Mouse (Mus musculus): ENCODE measurements at regions not wholly inside any gene's neighbourhood (a gene's known extent, or its start where the extent isn't known, plus 50 kb on each side); places are given as distances from the start of the nearest gene placed in this dataset.

DNA sequence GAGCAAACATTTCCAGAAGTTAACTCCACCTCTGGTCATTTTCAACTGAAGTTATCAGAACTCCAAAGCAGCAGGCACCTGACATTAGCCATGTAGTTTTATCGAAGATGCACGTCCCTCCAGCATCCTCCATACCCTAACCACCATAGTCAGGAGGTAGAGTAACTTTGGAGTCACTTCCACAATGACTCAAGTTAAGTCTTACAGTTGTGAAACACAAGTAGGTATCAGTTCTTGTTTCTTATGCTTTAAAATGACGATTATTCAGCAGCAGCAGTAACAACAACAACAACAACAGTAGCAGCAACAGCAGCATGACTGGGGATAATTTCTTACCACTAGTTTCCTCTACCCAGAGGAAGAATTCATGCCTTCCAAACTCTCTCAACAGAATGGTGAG, 51.3 kb upstream of the Tank start:
- H3K4me3 ChIP-seq (ENCODE audit: insufficient read depth, low read length): no peak overlapping the region
- no peaks in the 10 kb centered on the region for H3K4me1 ChIP-seq (ENCODE audit: control insufficient read depth, insufficient read depth, low read length)
- TF ChIP-seq CTCF (IDR thresholded peaks at IDR 0.05; ENCODE audit: borderline replicate concordance, insufficient read depth, low read length) (no peak), POLR2A (IDR thresholded peaks at IDR 0.05; ENCODE audit: low read depth, low read length) (no peak)

DNA sequence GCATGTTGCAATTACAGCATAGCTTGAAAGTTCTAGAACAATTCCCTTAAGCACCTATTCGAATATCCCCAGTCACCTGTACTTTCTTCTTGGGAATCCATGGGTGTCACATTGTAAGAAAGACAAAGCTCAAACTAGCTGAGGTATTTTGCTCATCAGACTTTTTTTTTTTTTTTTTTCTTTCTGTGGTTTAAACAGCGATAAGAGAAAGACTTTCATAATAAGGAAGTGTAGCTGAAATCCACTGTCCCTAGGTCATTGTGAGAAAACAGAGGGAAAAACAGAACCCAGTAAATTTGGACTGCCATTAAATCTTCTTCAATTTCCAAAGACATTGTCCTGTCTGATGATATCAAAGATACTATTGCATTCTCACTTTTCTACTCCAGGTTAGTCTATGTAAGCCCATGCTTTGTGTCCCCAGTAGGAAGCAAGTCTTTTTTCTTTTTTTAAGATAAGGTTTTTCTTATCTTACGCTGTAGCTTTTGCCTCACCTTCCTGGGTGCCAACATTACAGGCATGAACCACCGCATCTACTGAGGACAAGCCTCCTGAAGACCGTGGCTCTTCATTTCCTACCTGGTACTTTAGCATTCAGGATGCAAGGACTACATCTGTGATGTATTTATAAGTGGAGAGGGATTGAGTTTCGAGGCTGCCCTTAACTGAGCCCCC, 54.2 kb upstream of the Tank start:
- H3K4me1 ChIP-seq (ENCODE audit: control insufficient read depth, insufficient read depth, low read length): no peaks in the 10 kb centered on the region
- no peak overlapping the region for H3K4me3 ChIP-seq (ENCODE audit: insufficient read depth, low read length)
- no peak overlapping the region for H3K27ac ChIP-seq (ENCODE audit: insufficient read depth, low read length)
- no peak for TF ChIP-seq CTCF (IDR thresholded peaks at IDR 0.05; ENCODE audit: borderline replicate concordance, insufficient read depth, low read length)
- no peak for TF ChIP-seq POLR2A (IDR thresholded peaks at IDR 0.05; ENCODE audit: low read depth, low read length)

More for the DNA sequence above, 51.3 kb upstream of the Tank start:
- no peak overlapping the region for H3K27ac ChIP-seq (ENCODE audit: insufficient read depth, low read length)

DNA sequence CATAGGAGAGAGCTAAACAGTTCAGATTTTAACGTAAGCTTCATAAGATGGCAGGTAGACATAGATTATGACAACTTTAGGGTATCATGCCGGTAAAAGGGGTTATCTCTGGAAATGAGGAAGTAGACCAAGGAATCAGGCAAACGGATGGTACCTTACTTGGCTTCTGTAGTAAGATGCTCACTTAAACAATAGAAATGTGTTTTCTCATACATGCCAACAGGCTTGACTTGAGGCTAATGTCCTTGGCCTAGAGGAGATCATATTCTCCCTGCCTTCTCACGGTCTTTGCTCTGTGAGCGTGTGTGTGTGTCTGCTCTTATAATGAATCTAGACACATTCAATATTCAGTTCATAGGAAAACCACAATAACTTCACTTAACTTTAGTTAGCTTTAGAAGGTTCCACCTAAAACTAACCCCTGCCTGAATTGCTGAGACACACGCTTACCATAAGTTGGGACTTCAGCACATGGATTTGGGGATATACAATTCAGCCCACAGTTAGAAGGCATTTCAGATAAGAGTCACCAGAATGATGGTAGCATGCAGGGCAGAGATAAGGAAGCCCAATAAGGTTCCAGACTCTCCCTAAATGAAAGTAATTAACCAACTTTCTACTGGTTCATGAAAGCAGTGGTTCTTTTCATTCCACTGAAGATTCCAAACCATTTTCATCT, 63.8 kb upstream of the Tank start:
- TF ChIP-seq POLR2A (IDR thresholded peaks at IDR 0.05; ENCODE audit: low read depth, low read length): no peak
- TF ChIP-seq CTCF (IDR thresholded peaks at IDR 0.05; ENCODE audit: borderline replicate concordance, insufficient read depth, low read length): no peak
- H3K4me3 ChIP-seq (ENCODE audit: insufficient read depth, low read length): no peak overlapping the region

DNA sequence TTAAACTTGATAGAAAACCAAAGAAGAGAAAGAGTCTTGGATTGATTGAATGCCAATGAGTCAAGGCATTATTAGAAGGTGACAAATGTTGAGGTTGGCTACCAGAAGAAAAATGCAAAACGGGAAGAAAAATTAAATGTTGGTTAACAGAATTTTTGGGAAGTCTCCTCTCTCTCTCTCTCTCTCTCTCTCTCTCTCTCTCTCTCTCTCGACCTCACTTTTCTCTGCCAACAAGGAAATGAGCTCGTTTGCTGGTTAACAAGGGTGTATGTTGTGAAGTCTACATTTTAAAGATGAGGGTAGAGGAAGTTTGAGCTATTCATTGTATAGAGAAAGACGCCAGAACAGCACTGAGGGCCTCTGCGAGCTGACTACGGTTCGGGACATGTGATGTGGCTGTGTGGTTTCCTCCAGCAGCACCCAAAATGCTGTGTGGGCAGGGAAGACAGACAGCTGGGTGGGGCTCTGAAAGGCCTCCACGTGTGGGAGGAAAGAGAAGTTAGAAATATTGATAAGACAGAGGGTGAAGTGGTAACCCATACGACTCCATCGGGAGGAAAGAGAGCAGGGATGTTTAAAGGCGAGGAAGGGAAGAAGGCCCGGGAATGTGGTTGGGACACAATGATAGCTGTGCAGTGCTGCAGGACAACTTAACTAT, 64.5 kb upstream of the Tank start:
- Histone ChIP-seq H3K27ac (ENCODE audit: insufficient read depth, low read length) (no peak overlapping the region), H3K4me3 (ENCODE audit: insufficient read depth, low read length) (no peak overlapping the region), H3K4me1 (ENCODE audit: control insufficient read depth, insufficient read depth, low read length) (no peaks in the 10 kb centered on the region)
- no peak for TF ChIP-seq CTCF (IDR thresholded peaks at IDR 0.05; ENCODE audit: borderline replicate concordance, insufficient read depth, low read length)
- TF ChIP-seq POLR2A (IDR thresholded peaks at IDR 0.05; ENCODE audit: low read depth, low read length): no peak

More for the DNA sequence above, 63.8 kb upstream of the Tank start:
- Histone ChIP-seq H3K27ac (ENCODE audit: insufficient read depth, low read length) (no peak overlapping the region), H3K4me1 (ENCODE audit: control insufficient read depth, insufficient read depth, low read length) (no peaks in the 10 kb centered on the region)

DNA sequence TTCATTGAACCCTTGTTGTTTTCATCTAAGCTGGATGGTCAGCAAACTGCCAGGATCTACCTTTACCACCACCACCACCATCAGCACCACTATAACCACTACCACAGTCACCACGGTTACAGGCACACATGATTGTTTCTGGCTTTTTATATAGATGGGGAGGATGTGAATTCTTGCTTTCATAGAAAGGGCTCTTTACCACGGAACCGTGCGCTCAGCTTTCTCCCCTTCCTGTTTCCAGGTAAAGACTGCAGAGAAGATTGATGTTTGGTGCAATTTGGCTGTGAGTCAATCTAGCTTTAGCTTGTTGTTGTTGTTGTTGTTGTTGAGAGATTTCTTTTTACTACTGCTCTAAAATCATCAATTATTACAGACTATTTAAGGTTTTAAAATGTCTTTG, 74.8 kb upstream of the Tank start:
- Histone ChIP-seq H3K4me1 (ENCODE audit: control insufficient read depth, insufficient read depth, low read length) (no peaks in the 10 kb centered on the region), H3K27ac (ENCODE audit: insufficient read depth, low read length) (no peak overlapping the region), H3K4me3 (ENCODE audit: insufficient read depth, low read length) (no peak overlapping the region)
- TF ChIP-seq CTCF (IDR thresholded peaks at IDR 0.05; ENCODE audit: borderline replicate concordance, insufficient read depth, low read length) (no peak), POLR2A (IDR thresholded peaks at IDR 0.05; ENCODE audit: low read depth, low read length) (no peak)

DNA sequence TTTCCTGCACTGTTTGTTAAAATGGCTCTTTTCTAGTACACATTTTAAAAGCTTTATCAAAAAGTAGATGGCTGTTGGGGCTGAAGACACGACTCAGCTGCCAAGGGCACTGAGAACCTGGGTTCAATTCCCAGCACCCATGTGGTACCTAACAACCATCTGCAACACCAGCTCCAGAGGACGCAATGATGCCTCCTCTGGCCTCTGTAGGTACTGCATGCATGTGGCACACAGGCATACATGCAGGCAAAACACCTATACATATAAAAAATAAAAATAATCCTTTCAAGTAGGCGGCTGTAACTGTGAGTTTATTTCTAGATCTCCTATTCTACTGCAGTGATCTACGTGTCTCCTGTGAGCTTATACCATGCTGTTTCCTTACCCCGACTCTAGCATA, 76.5 kb upstream of the Tank start:
- no peak overlapping the region for H3K27ac ChIP-seq (ENCODE audit: insufficient read depth, low read length)
- TF ChIP-seq POLR2A (IDR thresholded peaks at IDR 0.05; ENCODE audit: low read depth, low read length) (no peak), CTCF (IDR thresholded peaks at IDR 0.05; ENCODE audit: borderline replicate concordance, insufficient read depth, low read length) (no peak)
- no peak overlapping the region for H3K4me3 ChIP-seq (ENCODE audit: insufficient read depth, low read length)
- H3K4me1 ChIP-seq (ENCODE audit: control insufficient read depth, insufficient read depth, low read length): no peaks in the 10 kb centered on the region

DNA sequence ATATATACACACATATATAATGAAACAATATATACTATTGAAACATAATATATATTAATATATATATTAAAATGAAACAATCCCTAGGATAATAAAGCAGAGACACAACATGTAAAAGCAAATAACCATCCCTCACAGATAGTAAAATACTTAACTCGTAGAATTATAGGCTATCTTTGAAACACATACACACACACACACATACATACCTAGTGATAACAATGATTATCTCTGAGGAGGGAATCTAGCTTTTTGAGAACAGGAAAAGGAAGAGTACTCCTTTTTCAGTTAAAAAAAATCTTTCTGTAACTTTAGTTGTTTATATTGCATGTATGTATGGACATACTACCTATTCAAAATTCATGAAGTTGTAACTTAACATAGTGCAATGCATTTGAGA, 79.1 kb upstream of the Tank start:
- no peak overlapping the region for H3K27ac ChIP-seq (ENCODE audit: insufficient read depth, low read length)
- H3K4me1 ChIP-seq (ENCODE audit: control insufficient read depth, insufficient read depth, low read length): no peaks in the 10 kb centered on the region
- no peak overlapping the region for H3K4me3 ChIP-seq (ENCODE audit: insufficient read depth, low read length)
- TF ChIP-seq CTCF (IDR thresholded peaks at IDR 0.05; ENCODE audit: borderline replicate concordance, insufficient read depth, low read length) (no peak), POLR2A (IDR thresholded peaks at IDR 0.05; ENCODE audit: low read depth, low read length) (no peak)

DNA sequence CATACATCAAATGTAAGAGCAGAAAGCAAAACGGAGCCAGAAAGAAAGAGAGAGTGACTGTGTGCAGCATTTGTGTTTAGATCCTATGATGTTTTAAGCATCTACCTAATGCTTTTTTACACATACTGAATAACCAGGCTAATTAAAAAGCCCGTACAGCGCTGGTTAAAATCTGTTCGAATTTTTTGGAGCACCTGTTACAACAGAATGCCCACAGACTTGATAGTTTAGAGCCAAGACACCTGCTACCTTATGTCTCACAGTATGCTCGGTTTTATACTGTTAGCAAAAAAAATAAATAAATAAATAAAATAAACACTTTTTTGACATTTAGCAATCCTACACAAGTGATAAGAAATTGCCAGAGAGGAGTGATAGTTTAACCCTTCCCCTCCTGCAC, 80.5 kb upstream of the Tank start:
- H3K27ac ChIP-seq (ENCODE audit: insufficient read depth, low read length): no peak overlapping the region
- TF ChIP-seq POLR2A (IDR thresholded peaks at IDR 0.05; ENCODE audit: low read depth, low read length) (no peak), CTCF (IDR thresholded peaks at IDR 0.05; ENCODE audit: borderline replicate concordance, insufficient read depth, low read length) (no peak)
- H3K4me3 ChIP-seq (ENCODE audit: insufficient read depth, low read length): no peak overlapping the region
- peaks cover 5% of the 10 kb centered on the region; the same call in 1 of the 2 replicates for H3K4me1 ChIP-seq (ENCODE audit: control insufficient read depth, insufficient read depth, low read length)

DNA sequence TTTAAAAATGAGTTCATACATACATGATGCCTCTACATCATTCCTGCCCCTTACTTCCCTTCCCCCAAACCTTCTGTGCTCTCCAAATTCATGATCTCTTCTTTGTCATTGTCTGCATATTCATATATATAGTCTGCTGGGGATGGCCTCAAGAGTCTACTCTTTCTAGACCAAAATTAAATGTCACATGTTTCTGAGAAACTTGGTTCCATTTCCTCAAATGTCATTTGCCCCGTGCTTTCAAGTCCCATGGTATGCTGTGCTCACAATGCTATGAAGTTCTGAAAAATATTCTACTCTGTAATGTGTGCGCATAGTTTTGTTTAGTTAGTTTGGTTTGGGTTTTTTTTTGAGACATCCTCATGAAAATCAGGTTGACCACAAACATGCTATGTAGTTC, 81.4 kb upstream of the Tank start:
- H3K4me1 ChIP-seq (ENCODE audit: control insufficient read depth, insufficient read depth, low read length): peaks cover 5% of the 10 kb centered on the region; the same call in 1 of the 2 replicates
- no peak for TF ChIP-seq CTCF (IDR thresholded peaks at IDR 0.05; ENCODE audit: borderline replicate concordance, insufficient read depth, low read length)
- TF ChIP-seq POLR2A (IDR thresholded peaks at IDR 0.05; ENCODE audit: low read depth, low read length): no peak

More for the DNA sequence above, 81.4 kb upstream of the Tank start:
- Histone ChIP-seq H3K27ac (ENCODE audit: insufficient read depth, low read length) (no peak overlapping the region), H3K4me3 (ENCODE audit: insufficient read depth, low read length) (no peak overlapping the region)

Data from embryonic fibroblast, embryonic 13.5 days (primary cell).